Mouse (Mus musculus) megakaryocyte, embryonic 14.5 days (primary cell): ENCODE results near the gene Tnrc6b.

Source experiments
- FLI1 ChIP-seq: IDR thresholded peaks from 2 replicates; pipeline ENCODE4 v1.6.1; 2012; ENCODE audit warnings: low read length, inconsistent platforms, mixed read lengths
- GATA1 ChIP-seq: IDR thresholded peaks from 3 replicates; pipeline ENCODE4 v1.6.1; 2012; ENCODE audit warnings: mixed read lengths, low read length, inconsistent platforms, borderline replicate concordance

DNA sequence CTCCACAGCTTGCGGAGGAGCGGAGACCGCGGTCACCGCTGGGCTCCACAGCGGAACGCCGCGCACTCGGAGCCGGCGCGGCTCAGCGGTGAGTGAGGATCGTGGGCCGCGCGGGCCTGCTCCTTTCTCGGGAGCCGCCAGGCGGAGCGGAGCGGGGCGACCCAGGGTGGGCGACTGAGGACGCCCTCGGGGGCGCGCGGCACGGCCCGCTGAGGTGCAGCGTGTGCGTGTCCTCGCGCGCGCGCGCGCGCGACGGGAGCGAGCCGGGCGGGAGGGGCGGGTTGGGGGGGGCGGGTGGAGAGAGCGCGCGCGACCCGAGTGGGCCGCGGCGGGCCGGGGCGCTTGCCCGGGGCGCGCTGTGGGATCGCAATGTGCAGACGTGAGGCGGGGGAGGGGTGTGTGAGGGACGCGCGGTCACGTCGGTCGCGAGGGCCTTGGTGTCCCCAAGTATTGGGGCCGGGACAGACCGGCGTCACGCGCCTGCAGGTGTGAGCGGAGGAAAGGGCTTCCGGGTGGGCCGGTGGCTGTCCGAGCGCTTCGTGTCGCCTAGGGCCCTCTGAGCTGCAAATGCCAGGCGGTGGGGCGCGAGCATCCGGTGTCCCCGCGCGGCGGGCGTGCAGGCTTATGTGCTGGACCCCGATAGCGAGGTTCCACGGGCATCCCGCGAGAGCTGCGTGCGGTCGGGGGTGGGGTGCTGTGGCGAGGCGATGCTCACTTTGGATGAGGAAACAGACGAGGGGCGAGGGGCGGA is 463 bp downstream of the Tnrc6b start:
- TF ChIP-seq GATA1 (no peak), FLI1 (no peak)
